Mouse (Mus musculus) embryonic facial prominence, embryonic 13.5 days (tissue): ENCODE results near the gene Ppcdc. TPM values are rescaled to one million over a fixed set of nuclear protein-coding genes. Genes with fewer than 3 reads are reported as not detected.

Source experiments
- ATAC-seq: fragments of 200-750 bp; cut with Nextera tagmentation; 2 replicates; pipeline ENCODE4 v1.8.0; 2017; ENCODE audit warnings: low read depth; ENCODE audit not compliant: insufficient number of reproducible peaks, insufficient read depth, low FRiP score, low TSS enrichment
- H3K27ac ChIP-seq: fragments of 300-500 bp; sonication (generic); 2 replicates; pipeline ENCODE4 v1.5.1; 2015; ENCODE audit warnings: moderate library complexity, mild to moderate bottlenecking, inconsistent platforms
- H3K27me3 ChIP-seq: fragments of 300-500 bp; sonication (generic); 2 replicates; pipeline ENCODE4 v1.6.1; 2015; ENCODE audit warnings: mild to moderate bottlenecking, inconsistent platforms
- H3K36me3 ChIP-seq: fragments of 300-500 bp; sonication (generic); 2 replicates; pipeline ENCODE4 v1.6.1; 2015; ENCODE audit warnings: mild to moderate bottlenecking, inconsistent platforms
- H3K4me1 ChIP-seq: fragments of 300-500 bp; sonication (generic); 2 replicates; pipeline ENCODE4 v1.6.1; 2015; ENCODE audit warnings: inconsistent platforms
- H3K4me2 ChIP-seq: fragments of 300-500 bp; sonication (generic); 2 replicates; pipeline ENCODE4 v1.6.1; 2015; ENCODE audit warnings: moderate library complexity, mild to moderate bottlenecking, inconsistent platforms
- H3K4me3 ChIP-seq: fragments of 300-500 bp; sonication (generic); 2 replicates; pipeline ENCODE4 v1.5.1; 2015; ENCODE audit warnings: mild to moderate bottlenecking, inconsistent platforms
- H3K9ac ChIP-seq: fragments of 300-500 bp; sonication (generic); 2 replicates; pipeline ENCODE4 v1.6.1; 2015; ENCODE audit warnings: mild to moderate bottlenecking, inconsistent platforms
- H3K9me3 ChIP-seq: fragments of 300-500 bp; sonication (generic); 2 replicates; pipeline ENCODE4 v1.6.1; 2016; ENCODE audit warnings: inconsistent platforms
- WGBS: fragments of 180-500 bp; shearing (Covaris S2); methylation state at CpG from one replicate; pipeline ENCODE4 v1.1.7; 2015; ENCODE audit warnings: mixed read lengths; 5-methylcytosine and 5-hydroxymethylcytosine counted together
- polyA plus RNA-seq: library from polyadenylated mRNA; unstranded; fragments of >200 nt; fragmentation: Nextera tagmentation; extraction: Ambion mirVana; gene quantifications from 2 replicates; pipeline ENCODE4 v1.2.1, GENCODE M21; 2015

Ppcdc gene
- polyA plus RNA-seq, 1 experiment from 2014 or later: 30.0 TPM

GRCm38 (mm10) chr9:57449715-57450114 is 9.8 kb upstream of the Ppcdc start:
- ATAC-seq: no peak
- Histone ChIP-seq H3K9me3 (no peaks in the 10 kb centered on the region), H3K4me1 (no peaks in the 10 kb centered on the region), H3K4me3 (no peak overlapping the region), H3K27me3 (no peaks in the 10 kb centered on the region), H3K4me2 (no peak overlapping the region), H3K36me3 (peaks cover 31% of the 10 kb centered on the region), H3K27ac (no peak overlapping the region), H3K9ac (no peak overlapping the region)
- 50% methylated on average over 1 of the region's 1 CpGs for WGBS

- Histone ChIP-seq H3K4me2 (no peak overlapping the region), H3K36me3 (peaks cover 8% of the 10 kb centered on the region; the same call in 1 of the 2 replicates), H3K9ac (no peak overlapping the region), H3K4me3 (no peak overlapping the region), H3K9me3 (no peaks in the 10 kb centered on the region), H3K4me1 (peaks cover 6% of the 10 kb centered on the region), H3K27ac (no peak overlapping the region), H3K27me3 (no peaks in the 10 kb centered on the region)
- WGBS: 91% methylated on average over 1 of the region's 1 CpGs
- ATAC-seq: no peak
These were observed 696 bp upstream of the Ppcdc start for GRCm38 (mm10) chr9:57440620-57441019.

GRCm38 (mm10) chr9:57439083-57439482 is 841 bp downstream of the Ppcdc start:
- Histone ChIP-seq H3K4me1 (peaks cover 6% of the 10 kb centered on the region), H3K36me3 (no peaks in the 10 kb centered on the region), H3K4me2 (peak overlapping the region; percentile 61), H3K9ac (peak overlapping the region; percentile 77), H3K9me3 (no peaks in the 10 kb centered on the region), H3K27ac (peak overlapping the region; percentile 77; the same call in 1 of the 2 replicates), H3K4me3 (peak overlapping the region; percentile 55), H3K27me3 (no peaks in the 10 kb centered on the region)
- 42% methylated on average over 7 of the region's 7 CpGs for WGBS
- no peak for ATAC-seq

- no peak for ATAC-seq
- no peaks in the 10 kb centered on the region for H3K36me3 ChIP-seq
- peaks cover 17% of the 10 kb centered on the region for H3K4me1 ChIP-seq
- H3K9me3 ChIP-seq: no peaks in the 10 kb centered on the region
- 77% methylated on average over 10 of the region's 10 CpGs for WGBS
- no peak overlapping the region for H3K4me3 ChIP-seq
- H3K27me3 ChIP-seq: no peaks in the 10 kb centered on the region
- no peak overlapping the region for H3K27ac ChIP-seq
- H3K9ac ChIP-seq: no peak overlapping the region
- no peak overlapping the region for H3K4me2 ChIP-seq
These were observed 1.9 kb downstream of the Ppcdc start for GRCm38 (mm10) chr9:57437896-57438614.

- Histone ChIP-seq H3K36me3 (no peaks in the 10 kb centered on the region), H3K27ac (no peak overlapping the region), H3K9ac (no peak overlapping the region), H3K4me3 (no peak overlapping the region), H3K27me3 (no peaks in the 10 kb centered on the region), H3K4me2 (no peak overlapping the region), H3K4me1 (peaks cover 26% of the 10 kb centered on the region), H3K9me3 (no peaks in the 10 kb centered on the region)
- no peak for ATAC-seq
- WGBS: 84% methylated on average over 5 of the region's 5 CpGs
These were observed 3.8 kb downstream of the Ppcdc start for GRCm38 (mm10) chr9:57436166-57436565.

- no peaks in the 10 kb centered on the region for H3K27me3 ChIP-seq
- 89% methylated on average over 11 of the region's 11 CpGs for WGBS
- no peaks in the 10 kb centered on the region for H3K36me3 ChIP-seq
- H3K9ac ChIP-seq: peak overlapping the region; percentile 49; the same call in 1 of the 2 replicates
- H3K9me3 ChIP-seq: no peaks in the 10 kb centered on the region
- no peak overlapping the region for H3K27ac ChIP-seq
- no peak overlapping the region for H3K4me3 ChIP-seq
- ATAC-seq: no peak
- H3K4me1 ChIP-seq: peaks cover 31% of the 10 kb centered on the region
- no peak overlapping the region for H3K4me2 ChIP-seq
These were observed 5.3 kb downstream of the Ppcdc start for GRCm38 (mm10) chr9:57434405-57435165.

- Histone ChIP-seq H3K27ac (peak overlapping the region; percentile 73), H3K27me3 (no peaks in the 10 kb centered on the region), H3K9ac (peak overlapping the region; percentile 56), H3K4me3 (no peak overlapping the region), H3K36me3 (no peaks in the 10 kb centered on the region), H3K4me2 (peak overlapping the region; percentile 7; the same call in 1 of the 2 replicates), H3K9me3 (no peaks in the 10 kb centered on the region), H3K4me1 (peaks cover 33% of the 10 kb centered on the region)
- peak; percentile 60 for ATAC-seq
- WGBS: 13% methylated on average over 11 of the region's 11 CpGs
These were observed 6.6 kb downstream of the Ppcdc start for GRCm38 (mm10) chr9:57433097-57434032.

GRCm38 (mm10) chr9:57432480-57432879 is 7.4 kb downstream of the Ppcdc start:
- no peak for ATAC-seq
- H3K4me2 ChIP-seq: no peak overlapping the region
- WGBS: 91% methylated on average over 3 of the region's 3 CpGs
- H3K4me1 ChIP-seq: peaks cover 39% of the 10 kb centered on the region
- no peaks in the 10 kb centered on the region for H3K36me3 ChIP-seq
- 0 out of 2 replicates have a peak overlapping the region, but pooled peaks have one; percentile 56 for H3K9ac ChIP-seq
- H3K4me3 ChIP-seq: no peak overlapping the region
- no peaks in the 10 kb centered on the region for H3K27me3 ChIP-seq
- H3K27ac ChIP-seq: no peak overlapping the region
- no peaks in the 10 kb centered on the region for H3K9me3 ChIP-seq

- H3K27me3 ChIP-seq: no peaks in the 10 kb centered on the region
- no peak overlapping the region for H3K4me2 ChIP-seq
- H3K36me3 ChIP-seq: no peaks in the 10 kb centered on the region
- no peaks in the 10 kb centered on the region for H3K9me3 ChIP-seq
- WGBS: 39% methylated on average over 9 of the region's 9 CpGs
- no peak for ATAC-seq
- H3K4me3 ChIP-seq: no peak overlapping the region
- peaks cover 39% of the 10 kb centered on the region for H3K4me1 ChIP-seq
- 0 out of 2 replicates have a peak overlapping the region, but pooled peaks have one; percentile 16 for H3K9ac ChIP-seq
- H3K27ac ChIP-seq: no peak overlapping the region; the same call in 1 of the 2 replicates
These were observed 8.7 kb downstream of the Ppcdc start for GRCm38 (mm10) chr9:57431202-57431601.

GRCm38 (mm10) chr9:57428391-57428790 is 11.5 kb downstream of the Ppcdc start:
- Histone ChIP-seq H3K4me3 (no peak overlapping the region), H3K4me1 (peaks cover 32% of the 10 kb centered on the region), H3K27ac (peak overlapping the region; percentile 13; the same call in 1 of the 2 replicates), H3K36me3 (no peaks in the 10 kb centered on the region), H3K9ac (no peak overlapping the region), H3K9me3 (no peaks in the 10 kb centered on the region), H3K27me3 (no peaks in the 10 kb centered on the region), H3K4me2 (no peak overlapping the region)
- 33% methylated on average over 4 of the region's 4 CpGs for WGBS
- ATAC-seq: no peak

GRCm38 (mm10) chr9:57427937-57428336 is 12.0 kb downstream of the Ppcdc start:
- WGBS: 56% methylated on average over 4 of the region's 4 CpGs
- Histone ChIP-seq H3K27ac (peak overlapping the region; percentile 13; the same call in 1 of the 2 replicates), H3K27me3 (no peaks in the 10 kb centered on the region), H3K9ac (no peak overlapping the region), H3K9me3 (no peaks in the 10 kb centered on the region), H3K4me1 (peaks cover 28% of the 10 kb centered on the region), H3K4me2 (no peak overlapping the region), H3K36me3 (no peaks in the 10 kb centered on the region), H3K4me3 (no peak overlapping the region)
- no peak for ATAC-seq
